Mouse (Mus musculus) olfactory bulb, adult 2 months (tissue): ENCODE results near the gene Sptbn4.

Experiments used
- CTCF ChIP-seq: fragments of 200-500 bp; IDR thresholded peaks from 2 replicates; pipeline ENCODE4 v1.5.1; 2012; ENCODE audit warnings: low read depth, mild to moderate bottlenecking, low read length, moderate library complexity; ENCODE audit not compliant: insufficient read depth
- POLR2A ChIP-seq: fragments of 200-500 bp; IDR thresholded peaks from 2 replicates; pipeline ENCODE4 v1.6.1; 2012; ENCODE audit warnings: mild to moderate bottlenecking, low read depth, low read length, moderate library complexity; ENCODE audit not compliant: insufficient read depth

DNA sequence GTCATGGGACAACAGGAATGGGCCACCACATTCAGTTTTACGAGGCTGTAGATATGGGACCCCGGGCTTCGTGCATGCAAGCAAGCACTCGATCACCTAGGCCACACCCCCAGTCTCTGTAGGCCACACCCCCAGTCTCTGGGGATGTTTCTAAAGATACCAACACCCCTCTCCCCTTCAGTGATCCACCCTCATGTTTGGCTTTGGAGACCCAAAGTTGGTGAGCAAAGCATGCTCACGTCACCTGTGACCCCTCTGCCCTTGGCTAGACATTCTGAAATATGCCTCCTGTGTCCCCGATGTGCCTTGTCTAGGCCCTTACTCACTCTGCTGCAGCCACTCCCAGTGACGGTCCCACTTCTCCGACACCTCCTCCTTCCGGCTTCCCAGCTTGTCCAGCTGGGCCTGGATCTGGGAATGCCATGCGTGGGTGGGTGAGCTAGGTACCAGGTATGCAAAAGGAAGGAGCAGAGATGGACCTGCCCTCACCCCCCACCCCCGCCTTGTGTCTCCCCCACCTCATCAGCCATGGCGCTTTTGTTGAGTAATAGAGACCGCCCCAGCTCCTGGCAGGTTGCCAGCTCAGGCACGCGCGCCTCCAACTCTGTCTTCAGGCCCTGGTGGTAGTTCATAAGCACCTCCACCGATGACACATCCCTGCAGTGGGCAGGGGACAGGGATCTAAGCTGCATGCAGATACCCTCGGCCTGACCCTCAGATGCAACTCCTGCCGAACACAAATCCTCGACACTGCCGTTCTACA lies 81.2 kb downstream of the Sptbn4 start:
- TF ChIP-seq POLR2A (no peak), CTCF (no peak)
